Mouse (Mus musculus) CH12.LX (cell line): ENCODE results near the gene Cldn9. TPM values are rescaled to one million over a fixed set of nuclear protein-coding genes. Genes with fewer than 3 reads are reported as not detected.

Experiments used
- DNase-seq: peaks from one replicate; pipeline ENCODE4 v3.0.0-alpha.2; 2013; ENCODE audit errors: extremely low read depth
- H3K27ac ChIP-seq: 2 replicates; pipeline ENCODE4 v1.5.1; 2012; ENCODE audit warnings: low read depth, mild to moderate bottlenecking, control low read depth, moderate library complexity; ENCODE audit not compliant: insufficient read depth
- H3K27me3 ChIP-seq: replicated peaks from 2 replicates; pipeline ENCODE3; 2012; ENCODE audit warnings: inconsistent platforms
- H3K36me3 ChIP-seq, 2 experiments: replicated peaks in 1 of 2; 2 replicates each; pipeline versions ENCODE3 to v1.6.1; 2012; ENCODE audit warnings: inconsistent platforms in 1 of 2, low read length in 1 of 2, mild to moderate bottlenecking in 1 of 2, mixed read lengths in 1 of 2, moderate library complexity in 1 of 2; ENCODE audit not compliant: control insufficient read depth in 1 of 2, insufficient read depth in 1 of 2
- H3K4me1 ChIP-seq, 2 experiments: 2 replicates each; pipeline ENCODE4 v1.6.1; 2012; ENCODE audit warnings: inconsistent platforms in 1 of 2, moderate library complexity in 1 of 2; ENCODE audit not compliant: insufficient read depth in 2 of 2, control insufficient read depth in 1 of 2
- H3K4me2 ChIP-seq: 2 replicates; pipeline ENCODE4 v1.6.1; 2012; ENCODE audit warnings: low read depth, mild to moderate bottlenecking, control low read depth; ENCODE audit not compliant: poor library complexity, insufficient read depth, severe bottlenecking
- H3K4me3 ChIP-seq, 3 experiments: fragments of 150-350 bp in 1 of 3; sonication (generic) in 1 of 3; replicated peaks in 1 of 3; 2 replicates each; pipeline versions ENCODE3 to v1.5.1; 2011 to 2012; ENCODE audit warnings: low read depth in 2 of 3, low read length in 2 of 3, mild to moderate bottlenecking in 2 of 3, moderate library complexity in 2 of 3, control low read depth in 1 of 3, improper control_type of control experiment in 1 of 3, inconsistent platforms in 1 of 3, mixed read lengths in 1 of 3; ENCODE audit not compliant: poor library complexity in 1 of 3
- H3K79me2 ChIP-seq: replicated peaks from 2 replicates; pipeline ENCODE4 v1.6.1; 2012; ENCODE audit warnings: mild to moderate bottlenecking, moderate library complexity; ENCODE audit not compliant: control insufficient read depth, poor library complexity, insufficient read depth, severe bottlenecking; ENCODE audit errors: extremely low read depth
- H3K9ac ChIP-seq: 2 replicates; pipeline ENCODE4 v1.6.1; 2012; ENCODE audit warnings: low read depth, mild to moderate bottlenecking, control low read depth, moderate library complexity; ENCODE audit not compliant: insufficient read depth
- H3K9me3 ChIP-seq: replicated peaks from 2 replicates; pipeline ENCODE3; 2012; ENCODE audit warnings: low read length, inconsistent platforms, mixed read lengths
- CHD1 ChIP-seq: IDR thresholded peaks from 2 replicates; pipeline ENCODE4 v1.6.1; 2012; ENCODE audit warnings: low read depth, low read length, improper control_type of control experiment, inconsistent platforms
- ETS1 ChIP-seq: conservative IDR thresholded peaks from 2 replicates; pipeline ENCODE4 v1.6.1; 2012; ENCODE audit warnings: low read depth, mild to moderate bottlenecking, inconsistent platforms, low read length, improper control_type of control experiment, moderate library complexity
- GABPA ChIP-seq: IDR thresholded peaks from 2 replicates; pipeline ENCODE4 v1.6.1; 2012; ENCODE audit warnings: low read depth, low read length, improper control_type of control experiment, inconsistent platforms; ENCODE audit not compliant: insufficient replicate concordance
- IRF4 ChIP-seq: IDR thresholded peaks from 2 replicates; pipeline ENCODE4 v1.6.1; 2014; ENCODE audit warnings: low read depth, mild to moderate bottlenecking, inconsistent platforms, low read length, improper control_type of control experiment
- MAZ ChIP-seq: IDR thresholded peaks from 2 replicates; pipeline ENCODE4 v1.6.1; 2012; ENCODE audit warnings: low read depth, mild to moderate bottlenecking, inconsistent platforms, low read length, improper control_type of control experiment, moderate library complexity
- MXI1 ChIP-seq: IDR thresholded peaks from 2 replicates; pipeline ENCODE4 v1.6.1; 2011; ENCODE audit warnings: mild to moderate bottlenecking, low read depth, low read length, improper control_type of control experiment
- NELFE ChIP-seq: IDR thresholded peaks from 2 replicates; pipeline ENCODE4 v1.6.1; 2011; ENCODE audit warnings: low read depth, low read length, improper control_type of control experiment
- NRF1 ChIP-seq: IDR thresholded peaks from 2 replicates; pipeline ENCODE4 v1.6.1; 2014; ENCODE audit warnings: low read depth, mild to moderate bottlenecking, inconsistent platforms, low read length, improper control_type of control experiment, moderate library complexity
- PAX5 ChIP-seq: IDR thresholded peaks from 2 replicates; pipeline ENCODE4 v1.6.1; 2012; ENCODE audit warnings: low read length, inconsistent platforms, mixed read lengths
- RCOR1 ChIP-seq: conservative IDR thresholded peaks from 2 replicates; pipeline ENCODE4 v1.6.1; 2012; ENCODE audit warnings: low read depth, mild to moderate bottlenecking, inconsistent platforms, low read length, improper control_type of control experiment
- SIN3A ChIP-seq: IDR thresholded peaks from 2 replicates; pipeline ENCODE4 v1.6.1; 2012; ENCODE audit warnings: low read length, improper control_type of control experiment, inconsistent platforms
- TCF12 ChIP-seq: IDR thresholded peaks from 2 replicates; pipeline ENCODE4 v1.6.1; 2014; ENCODE audit warnings: low read depth, mild to moderate bottlenecking, inconsistent platforms, low read length, improper control_type of control experiment
- UBTF ChIP-seq: IDR thresholded peaks from 2 replicates; pipeline ENCODE4 v1.6.1; 2012; ENCODE audit warnings: low read depth, mild to moderate bottlenecking, inconsistent platforms, low read length, improper control_type of control experiment, moderate library complexity
- USF2 ChIP-seq: conservative IDR thresholded peaks from 2 replicates; pipeline ENCODE4 v1.6.1; 2011; ENCODE audit warnings: low read depth, low read length, improper control_type of control experiment
- ZKSCAN1 ChIP-seq: IDR thresholded peaks from 2 replicates; pipeline ENCODE4 v1.6.1; 2012; ENCODE audit warnings: low read depth, inconsistent platforms, low read length, improper control_type of control experiment, borderline replicate concordance
- ZMIZ1 ChIP-seq: IDR thresholded peaks from 2 replicates; pipeline ENCODE4 v1.6.1; 2012; ENCODE audit warnings: low read depth, mild to moderate bottlenecking, inconsistent platforms, low read length, improper control_type of control experiment
- dilution Hi-C: fragments of 300-500 bp; cut with MboI; formaldehyde crosslinking; loops from 2 replicates; pipeline ENCODE4 v1.14.3; 2020; ENCODE audit warnings: low sequenced_read_pairs; ENCODE audit not compliant: extremely low pct_unique_long_range_greater_than_20kb, extremely low pct_ligation_motif_present
- in situ Hi-C: fragments of 300-500 bp; cut with MboI; formaldehyde crosslinking; loops from 3 replicates; pipeline ENCODE4 v1.14.3; 2019; ENCODE audit warnings: low sequenced_read_pairs, low pct_ligation_motif_present, low pct_unique_long_range_greater_than_20kb, mixed read lengths
- polyA plus RNA-seq: library from polyadenylated mRNA; unstranded; fragments of >175 nt; gene quantifications from 2 replicates; pipeline ENCODE4 v1.2.1, GENCODE M21; 2012; ENCODE audit warnings: low read depth; ENCODE audit not compliant: insufficient read length
- total RNA-seq, 2 experiments: library from RNA; depleted of rRNA; stranded (reverse); fragments of 300-350 nt in 1 of 2; fragments of >200 nt in 1 of 2; gene quantifications; 2 replicates each; pipeline ENCODE4 v1.2.3; 2012 to 2014

Gene Cldn9
- total and polyA plus RNA-seq, 3 experiments: not detected

DNA sequence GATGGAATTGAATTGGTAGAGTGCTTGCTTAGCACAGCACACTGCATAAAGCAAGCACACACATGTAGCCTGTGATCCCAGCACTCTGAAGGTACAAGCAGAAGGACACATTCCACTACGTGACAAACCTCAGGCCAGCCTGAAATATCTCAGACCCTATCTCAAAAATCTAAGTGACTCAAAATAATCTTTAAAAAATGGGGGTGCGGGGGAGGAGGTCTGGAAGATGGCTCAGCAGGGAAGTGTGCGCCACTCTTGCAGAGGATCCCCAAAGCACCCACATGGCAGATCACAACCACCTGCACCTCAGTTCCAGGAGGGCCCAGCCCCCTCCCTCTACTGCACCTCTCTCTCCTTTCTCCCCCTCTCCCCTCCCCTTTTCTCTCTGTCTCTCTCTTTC is 12.3 kb downstream of the Cldn9 start:
- Histone ChIP-seq H3K9me3 (no peaks in the 10 kb centered on the region), H3K4me2 (no peak overlapping the region), H3K4me1 (peaks cover 12 to 42% of the 10 kb centered on the region in 2 experiments), H3K27ac (no peak overlapping the region), H3K36me3 (peaks cover 18 to 44% of the 10 kb centered on the region in 2 experiments), H3K79me2 (no peaks in the 10 kb centered on the region), H3K9ac (no peak overlapping the region), H3K4me3 (no peak overlapping the region)
- DNase-seq: no peak
- in situ Hi-C loops: loop anchor here (10.0 kb wide), 1 partner anchor 53 kb away; the partner anchor contains the start of genes 1520401A03Rik and Pkmyt1
- TF ChIP-seq ZMIZ1: no peak
- TF ChIP-seq UBTF: no peak
- TF ChIP-seq, all 38 proteins: peak for 0
- dilution Hi-C loops: no loop called here
- H3K27me3 ChIP-seq: peaks cover 2% of the 10 kb centered on the region

DNA sequence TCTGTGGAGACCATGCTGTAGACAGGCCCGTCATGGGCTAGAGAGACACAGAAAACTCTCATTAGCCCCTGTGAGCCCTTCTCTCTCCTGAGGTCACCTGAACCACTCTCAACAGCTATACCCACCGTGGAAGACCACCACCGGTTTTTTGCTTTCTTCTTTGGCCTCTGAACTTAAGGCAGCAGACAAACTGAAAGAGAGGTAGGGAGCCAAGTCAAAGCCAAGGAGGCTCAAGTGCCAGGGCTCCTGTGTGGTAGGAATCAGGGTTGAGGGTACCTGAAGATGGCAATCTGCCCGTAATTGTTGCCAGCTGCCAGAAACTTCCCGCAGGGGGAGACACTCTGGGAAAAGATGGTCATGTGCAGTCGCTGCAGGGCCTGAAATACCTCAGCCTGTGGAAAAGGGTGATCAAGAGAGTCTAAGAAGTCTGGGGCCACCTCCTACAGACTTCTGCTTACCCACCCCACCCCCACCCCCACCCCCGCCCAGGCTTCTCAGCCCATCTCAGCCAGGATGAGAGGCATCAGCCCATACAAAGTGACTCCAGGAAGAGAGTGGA is 13.2 kb downstream of the Cldn9 start:
- H3K9ac ChIP-seq: no peak overlapping the region
- H3K79me2 ChIP-seq: no peaks in the 10 kb centered on the region
- no peak overlapping the region for H3K27ac ChIP-seq
- DNase-seq: no peak
- H3K9me3 ChIP-seq: no peaks in the 10 kb centered on the region
- in situ Hi-C loops (loop anchor here (10.0 kb wide), 1 partner anchor 54 kb away; the partner anchor contains the start of genes 1520401A03Rik and Pkmyt1), dilution Hi-C loops (no loop called here)
- H3K4me1 ChIP-seq: peaks cover 7 to 33% of the 10 kb centered on the region in 2 experiments
- no peak overlapping the region for H3K4me3 ChIP-seq
- H3K27me3 ChIP-seq: no peaks in the 10 kb centered on the region
- no peak overlapping the region for H3K4me2 ChIP-seq
- TF ChIP-seq USF2 (no peak), NRF1 (no peak), SIN3A (no peak), UBTF (no peak), ZKSCAN1 (no peak), ETS1 (no peak), CHD1 (no peak), NELFE (no peak), PAX5 (no peak), IRF4 (no peak), ZMIZ1 (no peak), GABPA (no peak), MXI1 (no peak), TCF12 (no peak), RCOR1 (no peak), MAZ (no peak)
- H3K36me3 ChIP-seq: peaks cover 18 to 53% of the 10 kb centered on the region in 2 experiments
